Mouse (Mus musculus) heart, postnatal 0 days (tissue): ENCODE data around the gene Brap. TPM values are rescaled to one million over a fixed set of nuclear protein-coding genes. Genes with fewer than 3 reads are reported as not detected.
"Not testable (repeated sequence)": the region's sequence is repeated elsewhere in the genome, so short reads cannot be mapped to it uniquely, and the experiment has no call there.

Experiments used
- ATAC-seq: fragments of 200-750 bp; cut with Nextera tagmentation; 2 replicates; pipeline ENCODE4 v1.8.0; 2017; ENCODE audit warnings: low read depth, moderate number of reproducible peaks, moderate library complexity; ENCODE audit not compliant: insufficient read depth
- DNase-seq: peaks from one replicate; pipeline ENCODE4 v3.0.0-alpha.2; 2016; ENCODE audit warnings: low spot score
- H3K27ac ChIP-seq: fragments of 300-500 bp; sonication (generic); 2 replicates; pipeline ENCODE4 v1.5.1; 2014; ENCODE audit warnings: low read depth, mild to moderate bottlenecking
- H3K27me3 ChIP-seq: fragments of 300-500 bp; sonication (generic); 2 replicates; pipeline ENCODE4 v1.6.1; 2014; ENCODE audit warnings: low read length, mixed read lengths; ENCODE audit not compliant: control insufficient read depth, insufficient read depth
- H3K36me3 ChIP-seq: fragments of 300-500 bp; sonication (generic); replicated peaks from 2 replicates; pipeline ENCODE4 v1.6.1; 2014; ENCODE audit warnings: low read length, mixed read lengths; ENCODE audit not compliant: control insufficient read depth, insufficient read depth
- H3K4me1 ChIP-seq: fragments of 300-500 bp; sonication (generic); 2 replicates; pipeline ENCODE4 v1.6.1; 2014; ENCODE audit warnings: antibody characterized with exemption; ENCODE audit not compliant: control insufficient read depth, insufficient read depth
- H3K4me2 ChIP-seq: fragments of 300-500 bp; sonication (generic); 2 replicates; pipeline ENCODE4 v1.6.1; 2014; ENCODE audit warnings: low read depth, mild to moderate bottlenecking, low read length, moderate library complexity
- H3K4me3 ChIP-seq: fragments of 300-500 bp; sonication (generic); 2 replicates; pipeline ENCODE4 v1.5.1; 2014; ENCODE audit warnings: low read depth, low read length
- H3K9ac ChIP-seq: fragments of 300-500 bp; sonication (generic); replicated peaks from 2 replicates; pipeline ENCODE4 v1.6.1; 2014; ENCODE audit warnings: low read depth, low read length, mixed read lengths
- H3K9me3 ChIP-seq: fragments of 300-500 bp; sonication (generic); replicated peaks from 2 replicates; pipeline ENCODE4 v1.6.1; 2016; ENCODE audit warnings: low read length; ENCODE audit not compliant: control insufficient read depth
- CTCF ChIP-seq: IDR thresholded peaks from 2 replicates; pipeline ENCODE4 v1.5.1; 2016; ENCODE audit warnings: antibody characterized with exemption, control low read depth, low read depth
- EP300 ChIP-seq: IDR thresholded peaks from 2 replicates; pipeline ENCODE4 v1.6.1; 2016; ENCODE audit warnings: antibody characterized with exemption, low read depth
- WGBS: fragments of 180-500 bp; shearing (Covaris S2); extraction: QIAGEN DNeasy Blood & Tissue Kit; methylation state at CpG from one replicate; pipeline ENCODE4 v1.1.7; 2014; 5-methylcytosine and 5-hydroxymethylcytosine counted together
- polyA plus RNA-seq: library from polyadenylated mRNA; unstranded; fragments of >200 nt; fragmentation: Nextera tagmentation; extraction: Ambion mirVana; gene quantifications from 2 replicates; pipeline ENCODE4 v1.2.1, GENCODE M21; 2015
- total RNA-seq: library from RNA; depleted of rRNA; stranded (reverse); fragments of >200 nt; gene quantifications from 2 replicates; pipeline ENCODE4 v1.2.3, GENCODE M21; 2014; ENCODE audit warnings: low replicate concordance

The Brap gene
- total and polyA plus RNA-seq, 2 experiments from 2014 or later: 23.2 to 32.9 TPM

DNA sequence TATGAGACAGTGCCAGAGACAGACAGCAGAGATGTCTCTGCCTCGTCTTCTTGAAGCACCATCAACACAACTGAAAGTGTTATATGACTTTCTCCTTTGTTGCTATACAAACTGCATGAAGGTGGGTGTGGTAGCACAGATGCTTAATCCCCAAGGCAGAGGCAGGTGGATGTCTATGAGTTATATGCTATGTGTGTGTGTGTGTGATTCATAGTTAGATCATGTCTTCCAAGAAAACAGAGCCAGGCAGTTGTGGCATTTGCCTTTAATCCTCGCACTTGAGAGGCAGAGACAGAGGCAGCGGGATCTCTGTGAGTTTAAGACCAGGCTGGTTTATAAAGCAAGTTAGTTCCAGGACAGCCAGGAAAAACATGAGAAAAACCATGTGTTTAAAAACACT, 37.1 kb upstream of the Brap start:
- Histone ChIP-seq H3K9me3 (no peaks in the 10 kb centered on the region), H3K9ac (no peak overlapping the region), H3K4me3 (no peak overlapping the region), H3K27me3 (no peaks in the 10 kb centered on the region), H3K4me1 (peaks cover 9% of the 10 kb centered on the region), H3K36me3 (no peaks in the 10 kb centered on the region), H3K27ac (no peak overlapping the region), H3K4me2 (no peak overlapping the region)
- DNase-seq (no peak), ATAC-seq (no peak)
- WGBS: 79% methylated on average over 3 of the region's 3 CpGs
- TF ChIP-seq CTCF: no peak
- no peak for TF ChIP-seq EP300

DNA sequence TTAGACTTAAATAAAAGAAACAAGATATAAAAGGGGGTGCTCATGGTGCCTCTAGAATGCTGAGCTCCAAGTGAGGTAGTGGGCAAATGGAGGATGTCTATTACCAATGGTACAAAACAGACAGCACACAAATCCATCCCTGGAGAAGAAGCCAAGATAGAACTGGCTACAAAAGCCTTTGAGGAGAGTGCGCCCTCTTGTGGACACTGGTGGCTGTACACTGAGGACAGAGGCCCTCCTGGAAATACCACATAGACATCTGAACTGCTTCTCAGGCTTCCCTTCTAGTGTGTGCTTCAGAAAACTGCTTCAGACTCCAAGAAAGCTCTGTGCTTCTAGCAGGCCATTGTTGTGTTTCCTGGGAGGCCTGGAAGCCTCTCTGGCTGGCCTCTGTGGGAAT, 32.5 kb upstream of the Brap start:
- TF ChIP-seq EP300 (no peak), CTCF (peak; percentile 83)
- Histone ChIP-seq H3K27me3 (no peaks in the 10 kb centered on the region), H3K27ac (no peak overlapping the region), H3K9me3 (no peaks in the 10 kb centered on the region), H3K4me1 (no peaks in the 10 kb centered on the region), H3K36me3 (no peaks in the 10 kb centered on the region), H3K4me3 (no peak overlapping the region), H3K4me2 (no peak overlapping the region), H3K9ac (no peak overlapping the region)
- DNase-seq (peak; percentile 47), ATAC-seq (no peak)
- 0% methylated on average over 1 of the region's 1 CpGs for WGBS

DNA sequence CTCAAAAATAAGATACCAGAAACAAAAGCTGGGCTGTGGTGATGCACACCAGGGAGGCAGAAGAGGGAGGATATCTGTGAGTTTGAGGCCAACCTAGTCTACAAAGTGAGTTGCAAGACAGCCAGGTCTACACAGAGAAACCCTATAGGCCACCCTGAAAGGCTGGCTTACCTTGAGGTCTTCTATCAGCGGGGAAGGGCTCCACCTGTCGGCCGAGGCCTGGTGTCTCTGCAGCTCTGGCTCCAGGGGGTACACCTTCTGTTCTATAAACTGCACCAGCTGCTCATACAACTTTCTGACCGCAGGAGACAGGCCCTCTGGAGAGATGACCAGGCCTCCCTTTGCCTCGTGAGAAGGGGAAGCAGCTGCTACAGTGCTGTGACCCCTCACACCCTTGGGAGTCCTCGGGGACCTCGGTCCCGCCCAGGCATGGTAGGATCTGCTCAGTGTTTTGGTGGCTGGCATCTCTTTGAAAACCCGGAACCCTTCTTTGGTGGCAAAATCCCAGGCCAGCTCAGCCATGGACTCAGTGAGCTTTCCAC, 29.2 kb upstream of the Brap start:
- H3K4me1 ChIP-seq: not testable (repeated sequence)
- 53% methylated on average over 8 of the region's 9 CpGs for WGBS

GRCm38 (mm10) chr5:121632804-121633203, 27.6 kb upstream of the Brap start:
- H3K4me3 ChIP-seq: no peak overlapping the region
- no peaks in the 10 kb centered on the region for H3K4me1 ChIP-seq
- no peak overlapping the region for H3K9ac ChIP-seq
- no peaks in the 10 kb centered on the region for H3K36me3 ChIP-seq
- DNase-seq (no peak), ATAC-seq (no peak)
- 42% methylated on average over 3 of the region's 3 CpGs for WGBS
- H3K27me3 ChIP-seq: no peaks in the 10 kb centered on the region
- H3K4me2 ChIP-seq: no peak overlapping the region
- TF ChIP-seq CTCF (no peak), EP300 (no peak)
- no peaks in the 10 kb centered on the region for H3K9me3 ChIP-seq
- H3K27ac ChIP-seq: no peak overlapping the region

More for the DNA sequence above, 29.2 kb upstream of the Brap start:
- not testable (repeated sequence) for H3K27ac ChIP-seq, H3K27me3 ChIP-seq, H3K9ac ChIP-seq, H3K4me2 ChIP-seq, H3K4me3 ChIP-seq, ATAC-seq, DNase-seq, H3K9me3 ChIP-seq, H3K36me3 ChIP-seq
- peak; percentile 10; the same call in 1 of the 2 replicates for TF ChIP-seq CTCF

GRCm38 (mm10) chr5:121634668-121635067, 25.7 kb upstream of the Brap start:
- ATAC-seq (no peak), DNase-seq (no peak)
- 92% methylated on average over 5 of the region's 5 CpGs for WGBS
- H3K36me3 ChIP-seq: no peaks in the 10 kb centered on the region
- no peak overlapping the region for H3K9ac ChIP-seq
- H3K27me3 ChIP-seq: no peaks in the 10 kb centered on the region
- no peak overlapping the region for H3K4me2 ChIP-seq
- no peak overlapping the region for H3K27ac ChIP-seq
- TF ChIP-seq EP300: no peak
- no peak for TF ChIP-seq CTCF
- no peaks in the 10 kb centered on the region for H3K4me1 ChIP-seq
- H3K9me3 ChIP-seq: no peaks in the 10 kb centered on the region
- no peak overlapping the region for H3K4me3 ChIP-seq

GRCm38 (mm10) chr5:121637296-121637695, 23.1 kb upstream of the Brap start:
- Histone ChIP-seq H3K27ac (no peak overlapping the region), H3K4me3 (no peak overlapping the region), H3K27me3 (no peaks in the 10 kb centered on the region), H3K9ac (no peak overlapping the region), H3K9me3 (no peaks in the 10 kb centered on the region), H3K4me1 (no peaks in the 10 kb centered on the region), H3K36me3 (0 out of 2 replicates have a peak, but pooled peaks cover 3% of the 10 kb centered on the region), H3K4me2 (no peak overlapping the region)
- DNase-seq (no peak), ATAC-seq (no peak)
- TF ChIP-seq EP300 (no peak), CTCF (no peak)
- WGBS: 80% methylated on average over 6 of the region's 6 CpGs
